Mouse (Mus musculus): Measurements from ENCODE around the gene Atp6v1e2. TPM values are rescaled to one million over a fixed set of nuclear protein-coding genes. Genes with fewer than 3 reads are reported as not detected.

The Atp6v1e2 gene
- polyA plus RNA-seq (2012; rRNA removed) = not detected in 2 replicates

DNA sequence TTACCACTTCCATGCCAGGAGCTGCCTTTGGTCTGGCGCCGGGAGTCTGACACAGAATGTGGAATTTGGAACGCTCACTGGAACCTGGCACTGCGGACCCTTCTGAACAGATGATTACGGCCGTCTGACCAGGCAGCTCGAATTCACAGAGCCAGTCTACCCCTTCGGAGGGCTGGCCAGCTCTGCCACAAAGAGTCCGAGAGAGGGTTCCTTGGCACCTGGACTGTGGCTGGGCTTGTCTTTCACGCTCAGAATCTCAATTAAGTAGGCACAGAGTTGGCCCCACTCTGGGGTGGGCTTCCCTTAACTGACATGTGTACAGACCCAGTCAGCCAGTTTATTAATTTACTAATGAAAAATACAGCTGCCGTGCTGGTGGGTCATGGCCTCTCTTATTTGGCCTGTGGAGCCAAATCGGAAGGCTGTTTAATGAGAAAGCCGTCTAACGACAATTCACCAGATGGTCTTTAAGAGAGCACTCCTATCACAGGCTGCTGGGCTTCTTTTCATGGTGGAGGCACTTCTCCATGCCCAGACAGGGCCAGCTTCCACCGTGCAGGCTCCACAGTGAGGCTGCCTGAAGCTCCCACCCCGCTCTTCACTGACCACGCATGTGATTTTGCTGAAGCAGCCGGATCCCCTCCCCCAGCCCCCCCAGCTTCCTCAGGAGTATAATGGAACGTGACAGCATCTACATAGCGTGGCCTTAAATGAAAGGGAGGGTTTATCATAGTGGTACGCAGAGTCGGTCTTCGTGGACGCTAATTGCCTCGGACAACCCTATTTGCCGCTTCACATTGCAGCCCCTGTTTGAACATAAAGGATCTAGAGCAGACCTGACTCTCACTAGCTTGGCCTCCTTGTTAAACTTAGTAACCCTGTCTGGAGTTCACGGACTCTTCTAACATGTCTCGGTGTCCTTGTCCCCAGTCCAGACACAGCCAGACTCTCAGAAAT lies at the start of gene Atp6v1e2:
TSS of gene Atp6v1e2 (minus strand) at position 58 of the 957 bp plus-strand sequence.
- Histone ChIP-seq H3K27ac (ENCODE audit: insufficient read depth, low read depth, low read length) (no peak within 1 kb of the TSS), H3K4me3 (ENCODE audit: insufficient read depth, low read depth, low read length) (no peak within 1 kb of the TSS), H3K27me3 (replicated peaks; ENCODE audit: control insufficient read depth, insufficient read depth, low read length) (no peaks in the 10 kb centered on the region), H3K36me3 (ENCODE audit: control insufficient read depth, insufficient read depth, low read length) (no peaks in the 10 kb centered on the region), H3K4me1 (ENCODE audit: control insufficient read depth, insufficient read depth, low read length) (no peaks in the 10 kb centered on the region)
- 72% methylated on average over 28 of the region's 28 CpGs for WGBS
- peak; percentile 59 for DNase-seq
- TF ChIP-seq CTCF (conservative IDR thresholded peaks at IDR 0.05; ENCODE audit: insufficient read depth, insufficient read length, low read depth, low read length) (no peak), POLR2A (IDR thresholded peaks at IDR 0.05; ENCODE audit: low read depth, low read length) (no peak)

DNA sequence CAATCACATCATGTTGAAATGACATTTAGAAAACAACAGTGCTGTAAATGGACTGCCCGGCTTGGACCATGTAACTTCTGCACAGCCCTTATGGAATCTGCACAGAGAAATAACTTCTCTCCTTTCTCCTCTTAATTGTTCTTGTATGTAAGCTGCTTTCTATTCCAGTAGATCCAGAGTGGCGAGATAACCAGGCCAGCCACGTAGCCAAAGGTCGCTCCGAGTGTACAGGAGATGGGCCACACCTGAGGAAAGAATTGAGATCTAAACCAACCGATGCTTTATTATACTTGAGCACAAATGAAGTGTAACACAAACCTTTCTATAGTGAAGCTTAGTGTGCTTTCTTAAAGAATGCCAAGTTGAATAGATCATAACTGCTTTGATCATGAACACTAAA lies 49.6 kb upstream of the Atp6v1e2 start:
- DNase-seq = no peak
- no peak overlapping the region for H3K27ac ChIP-seq (ENCODE audit: insufficient read depth, low read depth, low read length)
- H3K36me3 ChIP-seq (ENCODE audit: control insufficient read depth, insufficient read depth, low read length) = no peaks in the 10 kb centered on the region
- no peaks in the 10 kb centered on the region for H3K4me1 ChIP-seq (ENCODE audit: control insufficient read depth, insufficient read depth, low read length)
- no peak overlapping the region for H3K4me3 ChIP-seq (ENCODE audit: insufficient read depth, low read depth, low read length)
- TF ChIP-seq POLR2A (IDR thresholded peaks at IDR 0.05; ENCODE audit: low read depth, low read length) (no peak), CTCF (conservative IDR thresholded peaks at IDR 0.05; ENCODE audit: insufficient read depth, insufficient read length, low read depth, low read length) (no peak)
- no peaks in the 10 kb centered on the region for H3K27me3 ChIP-seq (replicated peaks; ENCODE audit: control insufficient read depth, insufficient read depth, low read length)
- 89% methylated on average over 6 of the region's 6 CpGs for WGBS

DNA sequence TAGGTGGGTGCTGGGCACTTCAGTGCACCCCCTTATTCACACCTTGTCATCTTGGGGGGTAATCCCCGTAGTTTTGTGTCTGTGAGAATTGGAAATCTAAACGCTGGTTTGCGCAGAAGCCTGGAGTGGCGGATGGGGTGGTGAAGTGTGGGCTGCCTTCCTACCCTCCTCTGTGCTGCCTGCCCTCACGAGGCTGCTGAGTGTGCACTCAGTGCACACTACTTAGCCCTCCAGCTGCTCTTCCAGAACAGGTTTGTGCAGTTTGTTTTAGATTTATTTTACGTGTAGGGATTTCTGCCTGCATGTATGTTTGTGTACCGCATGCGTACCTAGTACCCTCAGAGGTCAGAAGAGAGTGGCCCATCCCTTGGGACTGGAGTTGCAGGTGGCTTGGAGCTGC lies 43.6 kb upstream of the Atp6v1e2 start:
- H3K36me3 ChIP-seq (ENCODE audit: control insufficient read depth, insufficient read depth, low read length) = no peaks in the 10 kb centered on the region
- 82% methylated on average over 8 of the region's 8 CpGs for WGBS
- H3K27me3 ChIP-seq (replicated peaks; ENCODE audit: control insufficient read depth, insufficient read depth, low read length) = no peaks in the 10 kb centered on the region
- no peak for TF ChIP-seq POLR2A (IDR thresholded peaks at IDR 0.05; ENCODE audit: low read depth, low read length)
- no peak for TF ChIP-seq CTCF (conservative IDR thresholded peaks at IDR 0.05; ENCODE audit: insufficient read depth, insufficient read length, low read depth, low read length)
- H3K4me3 ChIP-seq (ENCODE audit: insufficient read depth, low read depth, low read length) = no peak overlapping the region
- peaks cover 7% of the 10 kb centered on the region; the same call in 1 of the 2 replicates for H3K4me1 ChIP-seq (ENCODE audit: control insufficient read depth, insufficient read depth, low read length)
- no peak overlapping the region for H3K27ac ChIP-seq (ENCODE audit: insufficient read depth, low read depth, low read length)
- no peak for DNase-seq

DNA sequence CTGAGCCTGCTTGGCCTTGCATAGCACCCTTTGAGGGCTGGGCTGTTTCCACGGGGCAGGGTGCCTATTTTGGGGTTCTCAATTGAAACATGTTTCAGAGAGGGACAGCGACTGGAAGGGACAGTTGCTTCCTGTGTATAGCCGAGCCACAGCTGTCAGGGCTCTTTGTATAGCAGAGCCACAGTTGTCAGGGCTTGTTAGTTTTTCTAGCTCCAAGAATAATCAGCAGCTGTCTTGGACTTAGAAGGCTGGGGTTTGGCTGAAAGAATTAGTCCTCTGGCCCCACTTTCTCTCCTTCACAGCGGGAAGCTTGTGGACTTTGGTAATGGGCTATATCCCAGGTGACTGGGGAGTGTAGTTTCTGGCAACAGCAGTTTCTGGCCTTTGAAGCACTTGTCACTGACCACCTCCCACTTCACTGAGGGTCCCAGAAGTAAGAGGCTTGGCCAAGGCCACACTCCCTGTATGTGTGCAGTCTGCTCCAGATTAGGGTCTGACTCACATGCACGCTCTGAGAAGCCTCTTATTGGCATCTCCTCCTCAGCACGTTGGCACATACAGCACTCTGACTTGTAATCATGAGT lies 41.0 kb upstream of the Atp6v1e2 start:
- no peak for DNase-seq

DNA sequence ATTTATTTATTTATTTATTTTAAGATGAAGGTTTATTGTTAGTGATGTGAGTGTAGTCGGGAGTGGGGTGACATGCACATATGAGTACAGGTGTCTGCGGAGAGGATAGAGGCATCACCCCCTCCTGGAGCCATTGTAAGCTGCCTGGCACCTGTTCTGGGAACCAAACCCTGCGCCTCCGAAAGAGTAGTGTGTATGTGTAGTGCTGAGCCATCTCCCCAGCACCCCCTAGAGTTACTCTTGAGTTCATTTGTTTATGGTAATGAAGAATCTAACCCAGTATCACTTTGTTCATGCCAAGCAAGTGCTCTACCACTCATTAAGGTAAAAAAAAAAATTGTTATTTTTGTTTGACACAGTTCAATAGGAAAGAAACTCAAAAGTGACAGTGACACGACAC lies 40.5 kb upstream of the Atp6v1e2 start:
- 83% methylated on average over 5 of the region's 5 CpGs for WGBS

More for the DNA sequence above, 41.0 kb upstream of the Atp6v1e2 start:
- TF ChIP-seq POLR2A (IDR thresholded peaks at IDR 0.05; ENCODE audit: low read depth, low read length) (no peak), CTCF (conservative IDR thresholded peaks at IDR 0.05; ENCODE audit: insufficient read depth, insufficient read length, low read depth, low read length) (no peak)
- H3K4me3 ChIP-seq (ENCODE audit: insufficient read depth, low read depth, low read length) = no peak overlapping the region
- H3K4me1 ChIP-seq (ENCODE audit: control insufficient read depth, insufficient read depth, low read length) = peaks cover 7% of the 10 kb centered on the region; the same call in 1 of the 2 replicates
- no peaks in the 10 kb centered on the region for H3K27me3 ChIP-seq (replicated peaks; ENCODE audit: control insufficient read depth, insufficient read depth, low read length)
- no peak overlapping the region for H3K27ac ChIP-seq (ENCODE audit: insufficient read depth, low read depth, low read length)
- WGBS = 59% methylated on average over 6 of the region's 6 CpGs
- H3K36me3 ChIP-seq (ENCODE audit: control insufficient read depth, insufficient read depth, low read length) = no peaks in the 10 kb centered on the region

DNA sequence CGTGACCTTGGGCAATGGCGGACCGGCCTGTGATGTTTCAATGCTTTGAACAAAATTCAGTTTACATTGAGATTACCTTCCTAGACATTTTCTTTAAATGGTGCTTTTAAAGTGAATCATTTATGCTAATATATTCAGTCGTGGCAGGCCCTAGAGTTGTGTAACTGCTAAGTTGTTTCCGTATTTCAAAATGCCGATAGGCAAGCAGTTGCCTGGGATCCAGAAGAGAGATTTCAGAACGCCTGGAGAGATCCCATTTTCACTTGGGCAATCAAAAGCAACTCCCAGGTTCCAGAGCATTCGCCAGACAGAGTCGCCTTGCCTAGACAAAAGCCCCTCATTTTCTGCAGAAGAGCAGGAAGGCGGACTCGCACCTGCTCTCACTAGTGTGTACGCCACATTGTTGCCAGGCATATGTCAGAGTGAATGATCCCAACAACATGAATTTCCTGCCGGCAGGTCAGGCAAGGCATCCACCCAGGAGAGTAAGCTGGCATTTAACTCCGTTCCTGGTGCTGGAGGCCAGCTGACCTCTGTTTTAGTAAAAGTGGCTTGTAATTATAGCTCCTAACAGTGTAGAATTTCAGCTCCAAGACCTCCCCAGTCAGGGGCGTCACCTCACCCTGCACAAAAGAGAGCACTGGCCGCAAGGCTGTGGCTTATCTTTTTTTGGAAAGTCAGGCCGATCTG lies 38.9 kb upstream of the Atp6v1e2 start:
- TF ChIP-seq CTCF (conservative IDR thresholded peaks at IDR 0.05; ENCODE audit: insufficient read depth, insufficient read length, low read depth, low read length) = no peak
- no peak for TF ChIP-seq POLR2A (IDR thresholded peaks at IDR 0.05; ENCODE audit: low read depth, low read length)
- peak; percentile 30 for DNase-seq
- Histone ChIP-seq H3K27ac (ENCODE audit: insufficient read depth, low read depth, low read length) (peak overlapping the region; percentile 69; the same call in 1 of the 2 replicates), H3K27me3 (replicated peaks; ENCODE audit: control insufficient read depth, insufficient read depth, low read length) (no peaks in the 10 kb centered on the region), H3K4me3 (ENCODE audit: insufficient read depth, low read depth, low read length) (no peak overlapping the region), H3K36me3 (ENCODE audit: control insufficient read depth, insufficient read depth, low read length) (no peaks in the 10 kb centered on the region), H3K4me1 (ENCODE audit: control insufficient read depth, insufficient read depth, low read length) (peaks cover 7% of the 10 kb centered on the region; the same call in 1 of the 2 replicates)
- WGBS = 49% methylated on average over 17 of the region's 17 CpGs

More for the DNA sequence above, 40.5 kb upstream of the Atp6v1e2 start:
- no peak overlapping the region for H3K27ac ChIP-seq (ENCODE audit: insufficient read depth, low read depth, low read length)
- DNase-seq = no peak
- peaks cover 7% of the 10 kb centered on the region; the same call in 1 of the 2 replicates for H3K4me1 ChIP-seq (ENCODE audit: control insufficient read depth, insufficient read depth, low read length)
- no peak overlapping the region for H3K4me3 ChIP-seq (ENCODE audit: insufficient read depth, low read depth, low read length)
- TF ChIP-seq CTCF (conservative IDR thresholded peaks at IDR 0.05; ENCODE audit: insufficient read depth, insufficient read length, low read depth, low read length) (no peak), POLR2A (IDR thresholded peaks at IDR 0.05; ENCODE audit: low read depth, low read length) (no peak)
- H3K27me3 ChIP-seq (replicated peaks; ENCODE audit: control insufficient read depth, insufficient read depth, low read length) = no peaks in the 10 kb centered on the region
- H3K36me3 ChIP-seq (ENCODE audit: control insufficient read depth, insufficient read depth, low read length) = no peaks in the 10 kb centered on the region
